Mouse (Mus musculus) stomach, embryonic 14.5 days (tissue): Measurements from ENCODE around the gene Rasa1. TPM values are rescaled to one million over a fixed set of nuclear protein-coding genes. Genes with fewer than 3 reads are reported as not detected.

Experiments used
- ATAC-seq: fragments of 200-750 bp; cut with Nextera tagmentation; 2 replicates; pipeline ENCODE4 v1.8.0; 2017; ENCODE audit warnings: low read depth, moderate TSS enrichment; ENCODE audit not compliant: insufficient number of reproducible peaks, insufficient read depth, low FRiP score
- H3K27ac ChIP-seq: fragments of 300-500 bp; sonication (generic); 2 replicates; pipeline ENCODE4 v1.5.1; 2014; ENCODE audit warnings: mild to moderate bottlenecking, low read length, moderate library complexity, mixed read lengths
- H3K27me3 ChIP-seq: fragments of 300-500 bp; sonication (generic); 2 replicates; pipeline ENCODE4 v1.6.1; 2014; ENCODE audit warnings: low read length, control low read depth, mixed read lengths; ENCODE audit not compliant: control insufficient read depth, insufficient read depth
- H3K36me3 ChIP-seq: fragments of 300-500 bp; sonication (generic); 2 replicates; pipeline ENCODE4 v1.6.1; 2014; ENCODE audit warnings: mild to moderate bottlenecking, control low read depth, low read length, moderate library complexity, mixed read lengths; ENCODE audit not compliant: control insufficient read depth, insufficient read depth
- H3K4me1 ChIP-seq: fragments of 300-500 bp; sonication (generic); 2 replicates; pipeline ENCODE4 v1.6.1; 2014; ENCODE audit warnings: low read length, control low read depth, mixed read lengths; ENCODE audit not compliant: control insufficient read depth, insufficient read depth
- H3K4me2 ChIP-seq: fragments of 300-500 bp; sonication (generic); replicated peaks from 2 replicates; pipeline ENCODE4 v1.6.1; 2014; ENCODE audit warnings: low read depth, low read length, control low read depth
- H3K4me3 ChIP-seq: fragments of 300-500 bp; sonication (generic); 2 replicates; pipeline ENCODE4 v1.5.1; 2014; ENCODE audit warnings: low read depth, low read length, control low read depth
- H3K9ac ChIP-seq: fragments of 300-500 bp; sonication (generic); replicated peaks from 2 replicates; pipeline ENCODE4 v1.6.1; 2014; ENCODE audit warnings: low read depth, mild to moderate bottlenecking, control low read depth, low read length, moderate library complexity, mixed read lengths
- H3K9me3 ChIP-seq: fragments of 300-500 bp; sonication (generic); 2 replicates; pipeline ENCODE4 v1.6.1; 2016; ENCODE audit warnings: low read depth, low read length, control low read depth; ENCODE audit not compliant: control insufficient read depth
- WGBS: fragments of 180-500 bp; shearing (Covaris S2); extraction: QIAGEN DNeasy Blood & Tissue Kit; methylation state at CpG from one replicate; pipeline ENCODE4 v1.1.7; 2014; 5-methylcytosine and 5-hydroxymethylcytosine counted together
- polyA plus RNA-seq: library from polyadenylated mRNA; unstranded; fragments of >200 nt; fragmentation: Nextera tagmentation; extraction: Ambion mirVana; gene quantifications from 2 replicates; pipeline ENCODE4 v1.2.1, GENCODE M21; 2014

The Rasa1 gene
- polyA plus RNA-seq, 1 experiment from 2014 or later, result 72.5 TPM

GRCm38 (mm10) chr13:85282626-85283025 lies 6.3 kb downstream of the Rasa1 start:
- Histone ChIP-seq H3K27ac (no peak overlapping the region), H3K4me1 (no peaks in the 10 kb centered on the region), H3K4me2 (no peak overlapping the region), H3K9ac (no peak overlapping the region), H3K9me3 (no peaks in the 10 kb centered on the region), H3K4me3 (no peak overlapping the region), H3K27me3 (no peaks in the 10 kb centered on the region), H3K36me3 (no peaks in the 10 kb centered on the region)
- no peak for ATAC-seq

DNA sequence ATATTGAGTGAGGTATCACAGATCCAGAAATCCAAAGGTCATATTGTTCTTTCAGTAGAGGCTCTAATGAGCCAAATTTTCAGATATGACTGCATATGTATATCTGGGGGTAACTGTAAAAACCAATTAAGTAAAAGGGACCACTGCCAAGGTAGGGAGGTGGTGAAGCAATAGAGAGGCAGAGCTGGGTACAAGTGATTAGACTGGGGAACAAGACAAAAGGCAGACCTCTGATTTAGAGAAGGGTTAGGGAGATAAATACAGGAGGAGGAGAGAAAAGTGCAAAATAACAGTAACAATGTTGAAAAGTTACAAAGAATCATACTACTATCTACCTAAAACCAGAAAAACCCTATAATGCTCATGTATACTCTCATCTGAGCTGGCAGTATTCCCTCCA lies 10.0 kb downstream of the Rasa1 start:
- Histone ChIP-seq H3K9me3 (no peaks in the 10 kb centered on the region), H3K4me2 (no peak overlapping the region), H3K4me3 (no peak overlapping the region), H3K27ac (no peak overlapping the region), H3K27me3 (no peaks in the 10 kb centered on the region), H3K4me1 (no peaks in the 10 kb centered on the region), H3K9ac (no peak overlapping the region), H3K36me3 (no peaks in the 10 kb centered on the region)
- ATAC-seq, result no peak

- Histone ChIP-seq H3K4me2 (no peak overlapping the region), H3K4me3 (no peak overlapping the region), H3K36me3 (no peaks in the 10 kb centered on the region), H3K9ac (no peak overlapping the region), H3K27ac (no peak overlapping the region), H3K4me1 (no peaks in the 10 kb centered on the region), H3K27me3 (no peaks in the 10 kb centered on the region), H3K9me3 (no peaks in the 10 kb centered on the region)
- WGBS, result 92% methylated on average over 1 of the region's 1 CpGs
- no peak for ATAC-seq
These were observed 14.4 kb downstream of the Rasa1 start for GRCm38 (mm10) chr13:85274572-85274971.

DNA sequence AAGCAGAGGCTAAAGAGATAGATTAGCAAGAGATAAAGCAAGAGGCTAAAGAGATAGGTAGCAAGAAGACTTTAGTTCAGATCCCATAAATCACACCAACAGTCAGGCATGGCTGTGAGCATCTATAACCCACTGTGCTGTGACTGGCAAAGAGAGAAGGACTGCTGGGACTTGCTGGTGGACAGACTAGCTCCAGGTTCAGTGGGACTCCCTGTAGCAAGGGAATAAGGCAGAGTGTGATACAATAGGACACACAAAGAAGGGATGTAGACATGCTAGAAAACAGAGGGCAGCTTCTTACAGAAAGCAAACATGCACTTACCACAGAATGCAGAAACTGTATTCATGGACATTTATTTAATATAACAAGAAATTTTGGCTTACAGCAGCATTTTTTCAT lies 15.1 kb downstream of the Rasa1 start:
- no peaks in the 10 kb centered on the region for H3K9me3 ChIP-seq
- H3K27ac ChIP-seq, result no peak overlapping the region
- H3K27me3 ChIP-seq, result no peaks in the 10 kb centered on the region
- no peak overlapping the region for H3K4me3 ChIP-seq
- H3K4me2 ChIP-seq, result no peak overlapping the region
- ATAC-seq, result no peak
- H3K4me1 ChIP-seq, result no peaks in the 10 kb centered on the region
- H3K36me3 ChIP-seq, result no peaks in the 10 kb centered on the region
- no peak overlapping the region for H3K9ac ChIP-seq

DNA sequence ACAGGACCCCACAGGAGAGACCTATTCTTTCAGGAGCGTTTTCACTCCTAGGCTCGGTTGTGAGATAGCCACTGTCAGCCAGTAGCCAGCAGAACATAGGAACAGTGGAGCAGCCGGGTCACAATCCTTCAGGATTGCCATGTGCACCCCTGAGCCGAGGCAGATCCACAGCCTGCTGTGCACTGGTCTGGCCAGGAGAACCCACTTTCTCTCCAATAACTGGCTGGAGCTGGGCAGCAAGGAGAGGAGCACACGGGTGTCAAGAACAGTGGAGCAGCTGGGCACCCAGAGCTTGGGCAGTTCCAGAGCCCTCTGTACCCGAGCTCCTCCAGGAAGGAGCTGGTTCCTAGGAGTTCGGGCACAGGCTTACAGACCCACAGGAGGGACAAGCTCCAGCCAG lies 50.2 kb downstream of the Rasa1 start:
- no peaks in the 10 kb centered on the region for H3K9me3 ChIP-seq
- no peak for ATAC-seq

DNA sequence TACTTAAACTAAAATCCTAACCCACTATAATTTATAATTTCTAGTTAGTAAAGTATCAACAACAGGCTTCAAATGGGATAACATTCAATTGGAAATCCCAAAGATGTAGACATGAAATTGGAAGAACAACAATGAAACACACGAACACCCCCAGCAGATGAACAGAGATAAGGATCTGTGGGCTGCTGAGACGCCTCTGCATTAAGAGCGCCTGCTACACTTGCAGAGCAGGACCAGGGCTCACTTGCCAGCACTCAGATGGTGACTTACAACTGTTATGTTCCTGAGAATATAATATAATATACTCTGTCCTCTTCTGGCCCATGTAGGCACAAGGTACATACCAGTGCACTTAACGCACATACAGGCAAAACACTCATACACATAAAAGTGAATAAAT lies 70.3 kb downstream of the Rasa1 start:
- Histone ChIP-seq H3K4me3 (no peak overlapping the region), H3K36me3 (peaks cover 12% of the 10 kb centered on the region), H3K4me1 (no peaks in the 10 kb centered on the region), H3K27me3 (no peaks in the 10 kb centered on the region), H3K9ac (no peak overlapping the region), H3K4me2 (no peak overlapping the region), H3K9me3 (no peaks in the 10 kb centered on the region), H3K27ac (no peak overlapping the region)
- WGBS, result 74% methylated on average over 4 of the region's 4 CpGs
- no peak for ATAC-seq

More for the DNA sequence above, 50.2 kb downstream of the Rasa1 start:
- Histone ChIP-seq H3K9ac (no peak overlapping the region), H3K27me3 (no peaks in the 10 kb centered on the region), H3K4me1 (no peaks in the 10 kb centered on the region), H3K4me2 (no peak overlapping the region), H3K4me3 (no peak overlapping the region), H3K36me3 (peaks cover 5% of the 10 kb centered on the region; the same call in 1 of the 2 replicates), H3K27ac (no peak overlapping the region)
- 89% methylated on average over 7 of the region's 7 CpGs for WGBS

- WGBS, result 63% methylated on average over 1 of the region's 1 CpGs
- no peak overlapping the region for H3K27ac ChIP-seq
- H3K9me3 ChIP-seq, result no peaks in the 10 kb centered on the region
- peaks cover 15% of the 10 kb centered on the region; the same call in 1 of the 2 replicates for H3K36me3 ChIP-seq
- no peaks in the 10 kb centered on the region for H3K27me3 ChIP-seq
- no peaks in the 10 kb centered on the region for H3K4me1 ChIP-seq
- no peak for ATAC-seq
- H3K4me2 ChIP-seq, result no peak overlapping the region
- H3K4me3 ChIP-seq, result no peak overlapping the region
- no peak overlapping the region for H3K9ac ChIP-seq
These were observed 78.6 kb downstream of the Rasa1 start for GRCm38 (mm10) chr13:85210353-85210752.

DNA sequence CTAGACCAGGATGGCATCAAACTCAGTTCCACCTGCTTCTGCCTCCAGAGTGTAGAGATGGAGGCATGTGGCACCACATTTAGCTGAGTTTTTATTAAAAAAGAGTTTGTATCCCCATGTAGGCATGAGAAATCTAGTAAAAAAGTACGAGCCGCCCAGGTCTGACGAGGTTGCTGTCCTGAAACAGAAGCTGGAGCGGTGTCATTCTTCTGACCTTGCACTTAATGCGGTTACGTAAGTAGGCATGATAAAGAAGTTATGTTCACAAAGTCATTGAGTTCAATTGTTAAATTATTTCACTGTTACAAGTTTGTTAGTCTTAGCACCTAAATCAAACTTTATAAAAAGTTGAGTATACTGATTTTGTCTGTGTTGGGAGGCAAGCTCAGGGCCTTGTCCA lies 80.3 kb downstream of the Rasa1 start:
- H3K4me3 ChIP-seq, result no peak overlapping the region
- no peaks in the 10 kb centered on the region for H3K9me3 ChIP-seq
- peaks cover 19% of the 10 kb centered on the region for H3K36me3 ChIP-seq
- 96% methylated on average over 6 of the region's 6 CpGs for WGBS
- no peaks in the 10 kb centered on the region for H3K4me1 ChIP-seq
- H3K4me2 ChIP-seq, result no peak overlapping the region
- no peak overlapping the region for H3K27ac ChIP-seq
- H3K9ac ChIP-seq, result no peak overlapping the region
- no peaks in the 10 kb centered on the region for H3K27me3 ChIP-seq
- ATAC-seq, result no peak

GRCm38 (mm10) chr13:85207493-85207892 lies 81.4 kb downstream of the Rasa1 start:
- no peak overlapping the region for H3K27ac ChIP-seq
- 69% methylated on average over 2 of the region's 2 CpGs for WGBS
- H3K9me3 ChIP-seq, result no peaks in the 10 kb centered on the region
- no peak overlapping the region for H3K4me3 ChIP-seq
- no peak overlapping the region for H3K4me2 ChIP-seq
- no peaks in the 10 kb centered on the region for H3K4me1 ChIP-seq
- H3K27me3 ChIP-seq, result no peaks in the 10 kb centered on the region
- no peak overlapping the region for H3K9ac ChIP-seq
- H3K36me3 ChIP-seq, result peaks cover 19% of the 10 kb centered on the region
- ATAC-seq, result no peak
